Mouse (Mus musculus) ES-E14 (cell line): ENCODE results near the gene Eef1akmt1. TPM values are rescaled to one million over a fixed set of nuclear protein-coding genes. Genes with fewer than 3 reads are reported as not detected.

Experiments
- DNase-seq: peaks from one replicate; pipeline ENCODE4 v3.0.0-alpha.2; 2013; ENCODE audit warnings: low read depth, low spot score
- H3K27ac ChIP-seq: 2 replicates; pipeline ENCODE4 v1.5.1; 2012; ENCODE audit warnings: low read depth, mild to moderate bottlenecking, low read length, moderate library complexity, mixed read lengths; ENCODE audit not compliant: poor library complexity, insufficient read depth, severe bottlenecking
- H3K36me3 ChIP-seq: 2 replicates; pipeline ENCODE4 v1.6.1; 2012; ENCODE audit warnings: mild to moderate bottlenecking, low read length, moderate library complexity, mixed read lengths; ENCODE audit not compliant: control insufficient read depth, poor library complexity, insufficient read depth, severe bottlenecking
- H3K4me1 ChIP-seq, 2 experiments: fragments of 150-350 bp in 1 of 2; sonication (generic) in 1 of 2; 2 replicates each; pipeline ENCODE4 v1.6.1; 2012; ENCODE audit warnings: low read length in 2 of 2, mild to moderate bottlenecking in 1 of 2, mixed read lengths in 1 of 2; ENCODE audit not compliant: control insufficient read depth in 2 of 2, insufficient read depth in 2 of 2, poor library complexity in 1 of 2
- H3K4me3 ChIP-seq, 2 experiments: fragments of 150-350 bp in 1 of 2; sonication (generic) in 1 of 2; 2 replicates each; pipeline ENCODE4 v1.5.1; 2012; ENCODE audit warnings: low read length in 2 of 2, low read depth in 1 of 2, mild to moderate bottlenecking in 1 of 2, mixed read lengths in 1 of 2; ENCODE audit not compliant: insufficient read depth in 1 of 2, poor library complexity in 1 of 2, severe bottlenecking in 1 of 2
- H3K9ac ChIP-seq: 2 replicates; pipeline ENCODE4 v1.6.1; 2012; ENCODE audit warnings: low read depth, mild to moderate bottlenecking, low read length, mixed read lengths; ENCODE audit not compliant: poor library complexity, insufficient read depth, severe bottlenecking
- H3K9me3 ChIP-seq: fragments of 150-350 bp; sonication (generic); 2 replicates; pipeline ENCODE4 v1.6.1; 2012; ENCODE audit warnings: low read depth, mild to moderate bottlenecking, low read length; ENCODE audit not compliant: control insufficient read depth, insufficient read depth
- CHD2 ChIP-seq: IDR thresholded peaks from 2 replicates; pipeline ENCODE4 v1.6.1; 2014; ENCODE audit warnings: mild to moderate bottlenecking, low read depth, low read length, inconsistent platforms
- HCFC1 ChIP-seq: IDR thresholded peaks from 2 replicates; pipeline ENCODE4 v1.6.1; 2012; ENCODE audit warnings: low read length, inconsistent platforms, borderline replicate concordance; ENCODE audit not compliant: insufficient read depth
- MAFK ChIP-seq: IDR thresholded peaks from 2 replicates; pipeline ENCODE4 v1.6.1; 2014; ENCODE audit warnings: mild to moderate bottlenecking, low read depth, low read length, inconsistent platforms; ENCODE audit not compliant: insufficient read depth
- ZC3H11A ChIP-seq: IDR thresholded peaks from 2 replicates; pipeline ENCODE4 v1.6.1; 2012; ENCODE audit warnings: low read depth, mild to moderate bottlenecking, inconsistent platforms, low read length, borderline replicate concordance
- ZNF384 ChIP-seq: IDR thresholded peaks from 2 replicates; pipeline ENCODE4 v1.6.1; 2012; ENCODE audit warnings: low read depth, low read length, inconsistent platforms
- in situ Hi-C, 2 experiments: fragments of 600-800 bp; cut with MboI; formaldehyde crosslinking; loops; one replicate each; pipeline ENCODE4 v1.15.1; 2025; ENCODE audit warnings: low sequenced_read_pairs in 2 of 2, inconsistent platforms in 1 of 2; ENCODE audit not compliant: unreplicated experiment in 2 of 2
- total RNA-seq: library from RNA; depleted of rRNA; stranded (reverse); fragments of 300-350 nt; gene quantifications from 2 replicates; pipeline ENCODE4 v1.2.3, GENCODE M21; 2012; rRNA removed

Eef1akmt1 gene
- total RNA-seq = 29.2 and 38.6 TPM in 2 replicates

GRCm38 (mm10) chr14:57571155-57572133 is at the start of gene Eef1akmt1:
Gene Eef1akmt1, minus strand, starts transcription at chr14:57571612.
- Histone ChIP-seq H3K9ac (peak within 1 kb of the TSS; percentile 88), H3K9me3 (no peaks in the 10 kb centered on the region), H3K27ac (no peak within 1 kb of the TSS), H3K4me3 (peak within 1 kb of the TSS; percentile 75 to 95), H3K36me3 (0 out of 2 replicates have a peak, but pooled peaks cover 2% of the 10 kb centered on the region), H3K4me1 (peaks cover under 1 to 3% of the 10 kb centered on the region in 2 experiments; a peak in 2 of 4 replicates)
- peak; percentile 89 for DNase-seq
- TF ChIP-seq ZNF384 (no peak), MAFK (no peak), CHD2 (no peak), ZC3H11A (no peak), HCFC1 (no peak)
- in situ Hi-C loops = no loop called here

GRCm38 (mm10) chr14:57620598-57621236 is 49.3 kb upstream of the Eef1akmt1 start:
- no peak overlapping the region for H3K27ac ChIP-seq
- no peak for DNase-seq
- TF ChIP-seq CHD2 = no peak
- TF ChIP-seq ZNF384 = no peak
- TF ChIP-seq MAFK = no peak
- TF ChIP-seq HCFC1 = no peak
- TF ChIP-seq ZC3H11A = no peak
- in situ Hi-C loops = no loop called here
- no peaks in the 10 kb centered on the region for H3K9me3 ChIP-seq
- H3K4me1 ChIP-seq = 0 out of 4 replicates have a peak, but pooled peaks cover 0 to 2% of the 10 kb centered on the region in 2 experiments
- H3K9ac ChIP-seq = no peak overlapping the region
- peaks cover 8% of the 10 kb centered on the region for H3K36me3 ChIP-seq
- H3K4me3 ChIP-seq = no peak overlapping the region

- H3K27ac ChIP-seq = no peak overlapping the region
- H3K4me3 ChIP-seq = no peak overlapping the region
- 0 out of 4 replicates have a peak, but pooled peaks cover 0 to 2% of the 10 kb centered on the region in 2 experiments for H3K4me1 ChIP-seq
- no peaks in the 10 kb centered on the region for H3K9me3 ChIP-seq
- H3K36me3 ChIP-seq = peaks cover 8% of the 10 kb centered on the region
- no peak overlapping the region for H3K9ac ChIP-seq
- no peak for TF ChIP-seq ZNF384
- TF ChIP-seq ZC3H11A = no peak
- no peak for TF ChIP-seq MAFK
- TF ChIP-seq CHD2 = no peak
- no peak for TF ChIP-seq HCFC1
- in situ Hi-C loops = no loop called here
- DNase-seq = peak; percentile 66
Observed at GRCm38 (mm10) chr14:57619487-57619886, 48.1 kb upstream of the Eef1akmt1 start.

- TF ChIP-seq ZC3H11A = no peak
- no peak for TF ChIP-seq MAFK
Observed at GRCm38 (mm10) chr14:57617675-57618074, 46.3 kb upstream of the Eef1akmt1 start.

More at GRCm38 (mm10) chr14:57617675-57618074, 46.3 kb upstream of the Eef1akmt1 start:
- Histone ChIP-seq H3K4me3 (no peak overlapping the region), H3K9ac (no peak overlapping the region), H3K36me3 (peaks cover 8% of the 10 kb centered on the region), H3K27ac (no peak overlapping the region), H3K4me1 (0 out of 4 replicates have a peak, but pooled peaks cover 0 to 2% of the 10 kb centered on the region in 2 experiments), H3K9me3 (no peaks in the 10 kb centered on the region)
- in situ Hi-C loops = no loop called here
- DNase-seq = no peak
